Mouse (Mus musculus): ENCODE data around the gene Arhgdia.
A peak's percentile ranks its signal among the peaks of the same experiment; 100 is the strongest.

Arhgdia gene

GRCm38 (mm10) chr11:120581490-120582267 is at the start of gene Arhgdia:
Gene Arhgdia, minus strand, starts transcription at chr11:120581624.
- DNase-seq: peak; percentile 90

GRCm38 (mm10) chr11:120630401-120630871 is 49.0 kb upstream of the Arhgdia start:
- DNase-seq: peak; percentile 49

GRCm38 (mm10) chr11:120629911-120630310 is 48.5 kb upstream of the Arhgdia start:
- DNase-seq: peak; percentile 39

GRCm38 (mm10) chr11:120629341-120629730 is 47.9 kb upstream of the Arhgdia start:
- DNase-seq: peak; percentile 45

- no peak for DNase-seq
These were observed 47.3 kb upstream of the Arhgdia start for GRCm38 (mm10) chr11:120628601-120629340.

GRCm38 (mm10) chr11:120627468-120628300 is 46.3 kb upstream of the Arhgdia start:
- no peak for DNase-seq

GRCm38 (mm10) chr11:120626785-120627467 is 45.5 kb upstream of the Arhgdia start:
- DNase-seq: no peak

- no peak for DNase-seq
These were observed 43.8 kb upstream of the Arhgdia start, which contains the start of gene Sirt7 for GRCm38 (mm10) chr11:120625152-120625775. Gene Sirt7, minus strand, starts transcription at chr11:120625240.

GRCm38 (mm10) chr11:120624680-120625111 is 43.3 kb upstream of the Arhgdia start:
- peak; percentile 87 for DNase-seq

- DNase-seq: peak; percentile 74
These were observed 42.7 kb upstream of the Arhgdia start for GRCm38 (mm10) chr11:120623961-120624679.

GRCm38 (mm10) chr11:120622805-120623204 is 41.4 kb upstream of the Arhgdia start:
- no peak for DNase-seq

- DNase-seq: no peak
These were observed 38.8 kb upstream of the Arhgdia start for GRCm38 (mm10) chr11:120620195-120620594.

- no peak for DNase-seq
These were observed 37.5 kb upstream of the Arhgdia start for GRCm38 (mm10) chr11:120618619-120619535.

GRCm38 (mm10) chr11:120617519-120618112 is 36.2 kb upstream of the Arhgdia start, which contains the start of gene Pcyt2:
Gene Pcyt2, minus strand, starts transcription at chr11:120617936.
- peak; percentile 91 for DNase-seq

GRCm38 (mm10) chr11:120616617-120617294 is 35.3 kb upstream of the Arhgdia start:
- no peak for DNase-seq

- DNase-seq: no peak
These were observed 34.3 kb upstream of the Arhgdia start for GRCm38 (mm10) chr11:120615606-120616203.

- no peak for DNase-seq
These were observed 33.7 kb upstream of the Arhgdia start for GRCm38 (mm10) chr11:120615167-120615566.

- DNase-seq: no peak
These were observed 32.6 kb upstream of the Arhgdia start for GRCm38 (mm10) chr11:120613976-120614375.

Data from lung, postnatal 14 days (tissue).